ENCODE assay signal across 25 mouse cellular contexts in genomic region chr9:69246225-69246624, GRCm38 (mm10).
DNase-seq lines count a peak whose midpoint lies in the region; ATAC-seq and TF ChIP-seq lines count a peak whose summit lies in the region.
"Had no signal": no experiment of that assay in that cellular context is flagged by ENCODE, and none has a peak within 500 bp of the region (broad histone marks: within the 10 kb centered on the region; RNA-seq: fewer than 3 reads in every experiment).

No protein-coding gene starts in this region.

- no peaks in the 10 kb centered on the region for H3K4me1 ChIP-seq in forebrain, embryonic 14.5 days (ENCODE audit: control insufficient read depth, insufficient read depth, low read length)
- no peaks in the 10 kb centered on the region for H3K4me1 ChIP-seq in forebrain, embryonic 11.5 days (replicated peaks; ENCODE audit: control insufficient read depth, insufficient read depth, low read length)
- no peaks in the 10 kb centered on the region for H3K4me1 ChIP-seq in lung, embryonic 14.5 days (ENCODE audit: insufficient read depth)

- H3K27me3 ChIP-seq in forebrain, embryonic 14.5 days (replicated peaks; ENCODE audit: control insufficient read depth, insufficient read depth, low read length), result no peaks in the 10 kb centered on the region
- H3K27me3 ChIP-seq in forebrain, embryonic 11.5 days (ENCODE audit: control insufficient read depth, insufficient read depth, low read length), result no peaks in the 10 kb centered on the region
- H3K27me3 ChIP-seq in lung, embryonic 14.5 days (ENCODE audit: insufficient read depth, low read length), result no peaks in the 10 kb centered on the region
- H3K27me3 ChIP-seq: embryonic facial prominence, embryonic 15.5 days; forebrain, embryonic 12.5 days; hindbrain, embryonic 12.5 days had no signal

- no peak overlapping the region for H3K27ac ChIP-seq in forebrain, embryonic 14.5 days (ENCODE audit: low read depth, low read length)
- H3K27ac ChIP-seq in forebrain, embryonic 11.5 days (ENCODE audit: low read depth, low read length), result no peak overlapping the region
- H3K27ac ChIP-seq in lung, embryonic 14.5 days (ENCODE audit: low read depth), result no peak overlapping the region
- H3K27ac ChIP-seq: embryonic facial prominence, embryonic 15.5 days; forebrain, embryonic 12.5 days; heart, adult 2 months; hindbrain, embryonic 12.5 days had no signal

- H3K36me3 ChIP-seq in forebrain, embryonic 14.5 days (ENCODE audit: control insufficient read depth, insufficient read depth, low read length), result no peaks in the 10 kb centered on the region
- H3K36me3 ChIP-seq in forebrain, embryonic 11.5 days (ENCODE audit: control insufficient read depth, insufficient read depth, low read length), result no peaks in the 10 kb centered on the region
- no peaks in the 10 kb centered on the region for H3K36me3 ChIP-seq in lung, embryonic 14.5 days (ENCODE audit: insufficient read depth)
- H3K36me3 ChIP-seq: embryonic facial prominence, embryonic 15.5 days; forebrain, embryonic 12.5 days; hindbrain, embryonic 12.5 days had no signal

- TF ChIP-seq CTCF in lung, embryonic 14.5 days (IDR thresholded peaks at IDR 0.05; ENCODE audit: low read depth), result no peak

- no peak overlapping the region for H3K4me2 ChIP-seq in forebrain, embryonic 14.5 days (ENCODE audit: low read length)
- no peak overlapping the region for H3K4me2 ChIP-seq in forebrain, embryonic 11.5 days (ENCODE audit: low read depth, low read length, severe bottlenecking)
- no peak overlapping the region for H3K4me2 ChIP-seq in lung, embryonic 14.5 days
- H3K4me2 ChIP-seq: embryonic facial prominence, embryonic 15.5 days; forebrain, embryonic 12.5 days; heart, embryonic 11.5 days; hindbrain, embryonic 12.5 days had no signal

- no peak overlapping the region for H3K4me3 ChIP-seq in forebrain, embryonic 14.5 days (ENCODE audit: low read depth, low read length)
- H3K4me3 ChIP-seq in forebrain, embryonic 11.5 days (ENCODE audit: low read depth, low read length), result no peak overlapping the region
- H3K4me3 ChIP-seq in lung, embryonic 14.5 days (ENCODE audit: low read depth, low read length), result no peak overlapping the region
- H3K4me3 ChIP-seq: embryonic facial prominence, embryonic 15.5 days; forebrain, embryonic 12.5 days; heart, adult 2 months; hindbrain, embryonic 12.5 days had no signal

- no peaks in the 10 kb centered on the region for H3K9me3 ChIP-seq in forebrain, embryonic 14.5 days (replicated peaks; ENCODE audit: control insufficient read depth, low read length)
- H3K9me3 ChIP-seq in forebrain, embryonic 11.5 days (ENCODE audit: control insufficient read depth, low read length), result no peaks in the 10 kb centered on the region
- H3K9me3 ChIP-seq in lung, embryonic 14.5 days (ENCODE audit: low read depth, low read length), result no peaks in the 10 kb centered on the region
- H3K9me3 ChIP-seq: embryonic facial prominence, embryonic 15.5 days; forebrain, embryonic 12.5 days; hindbrain, embryonic 12.5 days had no signal

- WGBS in forebrain, embryonic 14.5 days, result 59% methylated on average over 3 of the region's 3 CpGs
- WGBS in forebrain, embryonic 11.5 days, result 84% methylated on average over 3 of the region's 3 CpGs
- WGBS in lung, embryonic 14.5 days, result 54% methylated on average over 3 of the region's 3 CpGs

- peak; percentile 10; the same call in 1 of the 2 replicates for ATAC-seq in cerebellum, adult (ENCODE audit: insufficient number of reproducible peaks, low FRiP score, low TSS enrichment)
- no peak for ATAC-seq in forebrain, embryonic 14.5 days
- no peak for ATAC-seq in forebrain, embryonic 11.5 days (replicated peaks; ENCODE audit: low FRiP score)
- no peak for ATAC-seq in lung, embryonic 14.5 days (ENCODE audit: insufficient read depth)
- ATAC-seq: activated CD4-positive, CD25-positive, alpha-beta regulatory T cell, adult 4 months; forebrain, embryonic 16.5 days; hindbrain, embryonic 16.5 days; inflammation-experienced regulatory T-cells, adult 6 months; intestine, embryonic 16.5 days had no signal

- no peak overlapping the region for H3K9ac ChIP-seq in forebrain, embryonic 14.5 days (ENCODE audit: low read length)
- no peak overlapping the region for H3K9ac ChIP-seq in forebrain, embryonic 11.5 days (ENCODE audit: low read length)
- H3K9ac ChIP-seq in lung, embryonic 14.5 days, result no peak overlapping the region
- H3K9ac ChIP-seq: embryonic facial prominence, embryonic 15.5 days; forebrain, embryonic 12.5 days; hindbrain, embryonic 12.5 days had no signal

- no peak for DNase-seq in cerebellum, postnatal 14 days
- DNase-seq in cerebellum, postnatal 10 days, result peak; percentile 13 to 18
- no peak for DNase-seq in cerebellum, adult 8-10 months
- peak; percentile 16 for DNase-seq in forebrain, embryonic 14.5 days (ENCODE audit: low spot score)
- DNase-seq in forebrain, embryonic 11.5 days (ENCODE audit: low spot score), result no peak
- DNase-seq in lung, embryonic 14.5 days, result peak; percentile 52
- no peak for DNase-seq in lung, postnatal 25 days (ENCODE audit: low spot score)
- DNase-seq: adrenal gland, adult 8-10 months; adrenal gland, postnatal 25 days; embryo, embryonic 11 days; gastrocnemius, postnatal 10 days; gastrocnemius, postnatal 36 days; heart, adult 2 months; kidney, adult 18-20 months; kidney, adult 9 months had no signal

Comparison
In these comparisons a context has a peak if more than half of its experiments do, and no peak if none do; other contexts are left out.
1. DNase-seq: peak in cerebellum, postnatal 10 days (2 of 2), forebrain, embryonic 14.5 days (single experiment) and lung, embryonic 14.5 days (single experiment); none in cerebellum, postnatal 14 days (0 of 2), cerebellum, adult 8-10 months (single experiment), forebrain, embryonic 11.5 days (single experiment) and lung, postnatal 25 days (single experiment).